Mouse (Mus musculus) bone marrow, adult 2 months (tissue): ENCODE results near the gene Abca1.

ENCODE experiments used
- CTCF ChIP-seq: fragments of 200-500 bp; IDR thresholded peaks from 2 replicates; pipeline ENCODE4 v1.5.1; 2011; ENCODE audit warnings: low read length, control low read depth; ENCODE audit not compliant: control insufficient read depth, insufficient read depth
- POLR2A ChIP-seq: fragments of 200-500 bp; IDR thresholded peaks from 2 replicates; pipeline ENCODE4 v1.6.1; 2011; ENCODE audit warnings: low read depth, mild to moderate bottlenecking, control low read depth, low read length, borderline replicate concordance; ENCODE audit not compliant: control insufficient read depth

DNA sequence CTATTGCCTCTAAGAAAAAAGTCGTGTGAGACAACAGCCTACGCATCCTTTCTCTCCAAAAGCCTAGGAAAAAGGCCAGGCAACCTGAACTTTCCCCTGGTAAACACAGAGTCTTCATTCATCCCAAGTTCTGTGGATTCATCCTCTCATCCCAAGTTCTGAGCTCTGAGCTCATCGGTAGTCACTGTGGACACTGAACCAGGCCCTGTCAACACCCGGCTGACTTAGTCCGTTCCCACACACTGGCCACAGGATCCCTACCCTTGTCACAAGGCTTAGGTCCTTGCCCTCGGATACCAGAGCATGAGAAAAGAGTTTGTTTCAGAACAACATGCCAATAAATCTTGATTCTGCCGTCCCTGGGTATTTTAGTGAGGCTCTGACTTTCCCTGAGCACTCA, 77.2 kb downstream of the Abca1 start:
- TF ChIP-seq POLR2A (no peak), CTCF (no peak)
